Mouse (Mus musculus) yolk sac, embryonic 10.5 days (tissue): ENCODE data around the gene Clec16a.

Source experiments
- DNase-seq: peaks from one replicate; pipeline ENCODE4 v3.0.0-alpha.2; 2017; ENCODE audit warnings: low spot score

The Clec16a gene

GRCm38 (mm10) chr16:10786288-10786687, 241.1 kb downstream of the Clec16a start:
- peak; percentile 84 for DNase-seq

DNA sequence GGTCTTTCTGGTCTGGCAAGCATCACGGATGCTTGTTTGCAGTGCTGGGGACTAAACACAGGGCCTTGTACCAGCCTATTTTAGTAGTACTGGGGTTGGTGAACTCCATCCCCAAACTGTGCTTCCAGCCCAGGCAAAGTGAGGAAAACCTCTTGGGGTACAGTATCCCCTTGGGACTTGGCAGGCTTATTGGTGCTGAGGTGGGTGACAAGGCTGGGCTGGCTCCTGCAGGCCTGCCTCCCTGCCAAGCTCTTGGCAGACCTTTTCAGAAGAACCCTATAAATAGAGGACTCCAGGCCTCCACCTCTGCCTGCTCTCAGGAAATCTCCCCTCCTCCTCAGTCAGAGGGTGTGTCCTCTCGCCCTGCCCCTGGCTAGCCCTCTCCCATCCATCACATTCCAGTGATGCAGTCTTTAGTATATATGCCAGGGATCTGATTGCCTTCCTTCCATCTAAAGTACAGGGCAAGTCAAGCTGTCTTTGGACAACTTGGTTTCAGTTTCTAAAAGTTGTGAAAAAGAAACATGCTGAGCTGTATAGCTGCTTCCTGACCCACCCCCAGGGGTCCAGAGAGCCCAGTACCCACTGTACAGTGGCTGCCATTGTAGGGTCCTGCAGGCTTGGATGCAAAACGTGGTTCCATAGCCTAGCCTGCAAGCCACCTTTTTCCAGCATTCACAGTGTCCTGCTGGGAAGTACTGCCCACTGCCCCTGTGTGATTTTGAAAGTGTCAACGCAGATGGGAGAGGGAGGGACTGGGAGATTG, 241.8 kb downstream of the Clec16a start:
- DNase-seq = no peak

- DNase-seq = no peak
These were observed 242.5 kb downstream of the Clec16a start for GRCm38 (mm10) chr16:10787548-10788058.

DNA sequence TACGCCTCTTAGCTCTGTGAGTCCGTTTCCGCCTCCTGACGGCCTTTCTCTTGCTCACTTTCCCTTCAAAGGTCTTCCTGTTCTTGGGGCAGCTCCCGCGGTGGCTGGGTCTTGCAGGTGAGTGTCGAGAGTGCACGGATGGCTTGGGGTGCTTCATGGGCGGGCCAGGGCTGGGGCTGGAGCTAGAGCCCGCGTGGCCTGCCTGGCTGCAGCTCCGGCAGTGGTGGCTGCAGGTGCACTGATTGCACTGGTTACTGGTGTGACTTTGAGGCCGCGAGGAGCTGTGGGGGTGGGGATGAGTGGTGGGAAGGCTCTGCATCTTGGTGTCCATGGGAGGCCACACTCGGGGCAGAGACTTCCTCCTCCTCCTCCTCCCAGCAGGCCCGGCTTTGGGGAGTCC, 243.1 kb downstream of the Clec16a start, which contains the start of gene Tnp2:
Tnp2 (minus strand) TSS at position 390 of the 400 bp plus-strand sequence.
- DNase-seq = no peak

- no peak for DNase-seq
These were observed 243.7 kb downstream of the Clec16a start for GRCm38 (mm10) chr16:10788866-10789265.

DNA sequence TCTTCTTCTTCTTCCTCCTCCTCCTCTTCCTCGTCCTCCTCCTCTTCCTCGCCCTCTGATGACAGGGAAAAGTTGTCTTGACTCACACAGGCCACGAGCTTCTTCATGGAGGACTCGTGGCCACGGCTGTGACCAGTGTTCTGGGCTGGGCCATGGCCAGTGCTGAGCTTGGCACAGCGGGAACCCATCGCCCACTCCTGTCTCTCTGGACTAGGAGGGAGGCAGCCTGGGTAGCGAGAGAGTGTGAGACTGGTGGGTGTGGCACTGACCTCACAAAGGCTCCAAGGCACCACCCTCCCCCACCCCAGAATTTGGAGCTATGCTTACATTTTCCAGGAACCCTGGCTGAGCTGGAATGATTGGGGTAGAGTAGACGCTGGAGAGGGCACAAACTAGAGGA, 245.6 kb downstream of the Clec16a start, which contains the start of gene Prm3:
Prm3 (minus strand) TSS at position 213 of the 400 bp plus-strand sequence.
- no peak for DNase-seq
